Mouse (Mus musculus): Measurements from ENCODE around the gene Spdya.

The Spdya gene

DNA sequence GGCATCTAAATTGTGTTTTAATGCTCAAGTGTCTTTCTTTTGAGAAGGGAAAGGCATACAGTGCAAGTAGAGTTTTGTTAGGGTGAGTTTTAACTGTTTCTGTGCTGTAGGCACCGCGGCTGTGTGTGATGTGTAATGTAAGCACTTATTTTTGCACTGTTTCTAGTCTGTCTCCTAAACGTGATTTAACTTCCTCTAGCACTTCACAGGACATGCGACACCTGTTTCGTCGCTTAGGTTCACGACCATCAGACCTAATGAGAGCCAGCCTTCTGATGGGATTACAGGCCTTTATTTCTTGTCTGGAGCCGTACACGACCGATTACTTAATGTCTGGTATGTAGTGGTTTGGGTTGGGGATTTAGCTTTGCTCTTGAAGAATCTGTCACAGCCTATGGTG lies 79.9 kb downstream of the Spdya start:
- in situ Hi-C loops (cut with MboI, MseI), result loop anchor here in 1 of 2 experiments (10.0 to 25.0 kb wide), 2 partner anchors 117 to 245 kb away; no protein-coding TSS in a partner anchor

DNA sequence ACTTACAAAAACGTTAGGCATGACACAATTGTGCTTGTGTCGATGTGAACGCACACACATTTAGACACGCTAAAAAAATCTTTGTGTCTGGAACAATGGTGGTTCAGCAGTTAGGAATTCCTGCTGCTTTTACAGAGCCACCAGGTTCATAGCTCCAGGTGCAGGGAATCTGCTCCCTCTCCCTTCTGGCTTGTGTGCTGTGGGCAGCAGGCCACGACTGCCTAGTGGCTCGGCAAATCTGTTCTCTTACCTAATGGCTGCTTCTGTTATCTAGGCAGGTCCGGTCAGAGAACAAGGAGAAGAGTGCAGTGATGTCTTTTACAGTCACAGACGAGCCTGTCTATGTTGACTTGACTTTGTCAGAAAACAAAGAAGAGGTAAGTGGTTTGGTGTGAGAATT lies 81.5 kb downstream of the Spdya start:
- in situ Hi-C loops (cut with MboI, MseI), result loop anchor here in 1 of 2 experiments (10.0 to 25.0 kb wide), 2 partner anchors 119 to 246 kb away; no protein-coding TSS in a partner anchor

DNA sequence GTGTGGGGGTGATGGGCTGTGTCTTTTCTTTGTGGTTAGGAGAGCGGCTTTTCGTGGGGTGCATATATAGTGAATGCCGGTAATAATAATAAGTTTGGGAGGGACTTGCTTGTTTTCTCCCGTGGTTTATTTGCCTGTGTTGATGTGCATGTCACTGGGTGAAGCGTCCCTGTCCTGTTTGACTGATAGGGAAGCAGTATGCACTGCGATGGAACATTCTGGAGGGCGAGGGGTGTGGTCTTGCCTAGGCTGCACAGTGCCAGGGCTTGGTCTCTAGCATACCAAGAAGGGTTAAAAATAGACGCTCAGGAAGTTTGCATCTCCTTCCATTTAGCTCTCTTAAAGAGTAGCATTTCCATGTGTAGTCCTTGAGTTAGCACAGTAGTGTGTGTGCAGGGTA lies 84.9 kb downstream of the Spdya start:
- in situ Hi-C loops (cut with MboI, MseI), result loop anchor here in 1 of 2 experiments (10.0 to 25.0 kb wide), 2 partner anchors 122 to 249 kb away; no protein-coding TSS in a partner anchor

GRCm38 (mm10) chr17:71637750-71638265 lies 85.9 kb downstream of the Spdya start:
- in situ Hi-C loops (cut with MboI, MseI), result loop anchor here in 1 of 2 experiments (10.0 to 25.0 kb wide), 2 partner anchors 123 to 251 kb away; no protein-coding TSS in a partner anchor

GRCm38 (mm10) chr17:71639056-71639455 lies 87.2 kb downstream of the Spdya start:
- in situ Hi-C loops (cut with MboI, MseI), result loop anchor here in 1 of 2 experiments (10.0 to 25.0 kb wide), 2 partner anchors 124 to 252 kb away; no protein-coding TSS in a partner anchor
